Mouse (Mus musculus) layer of hippocampus, adult 9-11 months (tissue): ENCODE data around the gene Sarm1.
A peak's percentile ranks its signal among the peaks of the same experiment; 100 is the strongest.

ENCODE experiments used
- DNase-seq: peaks from one replicate; pipeline ENCODE4 v3.0.0; 2022

The Sarm1 gene

DNA sequence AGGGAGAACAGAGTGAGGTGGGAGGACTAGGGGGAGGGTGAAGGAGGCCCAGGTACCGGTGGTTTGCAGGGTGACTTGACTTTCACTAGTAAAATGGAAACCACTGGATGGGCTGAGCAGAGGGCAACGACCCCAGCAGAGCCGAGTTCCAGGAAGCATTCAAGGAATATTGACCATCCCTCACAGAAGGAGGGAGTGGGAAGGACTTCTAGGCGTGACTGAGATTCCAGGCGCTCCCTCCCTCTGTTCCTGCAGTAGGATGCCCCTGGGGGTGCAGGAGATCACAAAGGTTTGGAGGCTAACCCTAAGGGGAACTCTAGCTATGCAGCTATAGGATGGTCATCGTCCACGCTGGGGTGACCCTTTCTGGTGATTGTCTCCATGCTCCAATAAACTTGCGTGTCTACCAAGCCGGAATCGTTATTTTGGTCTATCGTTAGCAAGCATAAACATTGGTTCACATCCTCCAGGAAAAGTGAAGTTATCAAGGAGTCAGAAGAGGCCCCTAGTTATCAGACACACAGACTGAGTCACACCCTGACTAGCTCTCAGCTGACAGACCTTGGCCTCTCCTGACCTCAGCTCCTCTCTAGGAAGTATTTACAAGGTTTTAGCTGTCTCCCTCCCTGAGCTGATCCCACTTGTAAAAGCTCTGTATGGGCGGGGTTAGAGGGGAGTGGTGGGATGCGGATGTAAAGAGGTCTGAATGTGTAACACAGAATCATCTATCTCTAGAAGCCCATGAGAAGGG lies 34.1 kb downstream of the Sarm1 start:
- DNase-seq: no peak

DNA sequence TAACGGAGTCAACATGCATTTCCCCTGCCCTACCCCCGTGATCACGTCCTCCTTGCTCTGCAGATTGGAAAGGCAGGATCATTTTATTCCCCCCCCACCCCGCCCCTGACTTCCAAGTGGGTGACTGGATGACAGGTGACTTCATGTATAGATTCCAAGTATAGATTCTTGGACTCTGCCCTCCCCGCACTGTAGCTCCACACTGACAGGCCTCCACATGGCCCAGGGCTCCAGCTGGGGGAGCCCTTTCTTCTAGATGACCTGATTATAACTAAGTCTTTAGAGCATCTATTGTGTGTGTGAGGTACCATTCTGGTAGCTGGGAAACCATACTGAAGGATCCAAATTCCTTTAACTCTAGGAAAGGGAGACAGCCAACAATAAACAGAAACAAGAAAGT lies 34.9 kb downstream of the Sarm1 start:
- DNase-seq: no peak

DNA sequence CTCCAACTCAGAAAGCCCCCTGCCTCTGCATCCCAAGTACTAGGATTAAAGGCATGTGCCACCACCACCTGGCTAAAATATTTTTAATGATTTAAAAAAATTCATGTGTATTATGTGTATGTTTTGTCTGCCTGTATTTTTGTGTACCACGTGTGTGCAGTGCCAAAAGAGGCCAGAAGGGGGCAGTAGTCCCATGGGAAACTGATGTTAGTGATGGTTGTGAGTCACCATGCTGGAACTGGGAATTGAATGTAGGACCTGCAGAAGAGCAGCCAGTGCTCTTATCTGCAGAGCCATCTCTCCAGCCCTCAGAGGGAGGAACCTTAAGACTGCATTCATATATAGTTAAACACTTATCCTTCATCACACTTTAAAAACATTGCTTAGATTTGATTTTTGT lies 35.7 kb downstream of the Sarm1 start:
- DNase-seq: no peak

DNA sequence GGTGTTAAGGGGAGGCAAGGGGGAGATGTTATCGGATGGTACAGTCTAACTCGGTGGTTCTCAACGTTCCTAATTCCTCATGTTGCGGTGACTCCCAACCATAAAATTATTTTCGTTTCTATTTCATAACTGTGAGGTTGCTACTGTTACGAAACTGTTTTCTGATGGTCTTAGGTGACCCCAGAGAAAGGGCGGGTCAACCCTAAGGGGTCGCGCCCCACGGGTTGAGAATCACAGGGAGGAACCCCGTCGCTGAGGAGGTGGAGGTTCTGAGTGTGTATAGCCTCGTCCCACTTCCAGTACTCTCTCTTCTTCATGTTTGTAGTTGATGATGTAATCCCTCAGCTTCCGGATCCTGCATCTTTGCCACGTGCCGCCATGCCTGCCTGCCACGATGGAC lies 38.8 kb downstream of the Sarm1 start:
- no peak for DNase-seq

DNA sequence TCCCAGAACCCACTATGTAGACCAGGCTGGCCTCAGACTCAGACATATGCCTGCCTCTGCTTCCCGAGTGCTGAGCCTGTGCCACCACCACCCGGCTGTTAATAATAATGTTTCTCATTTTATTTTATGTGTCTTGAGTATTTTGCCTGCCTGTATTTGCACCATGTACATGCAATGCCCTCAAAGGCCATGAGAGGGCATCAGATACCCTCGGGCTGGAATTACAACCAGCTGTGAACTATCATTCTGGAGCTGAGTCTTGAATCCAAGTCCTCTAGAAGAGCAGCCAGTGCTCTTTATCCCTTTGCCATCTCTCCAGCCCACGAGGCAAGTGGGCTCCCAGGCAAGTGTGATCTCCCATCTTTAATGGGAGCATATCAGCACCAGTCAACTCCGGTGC lies 42.2 kb downstream of the Sarm1 start:
- no peak for DNase-seq

DNA sequence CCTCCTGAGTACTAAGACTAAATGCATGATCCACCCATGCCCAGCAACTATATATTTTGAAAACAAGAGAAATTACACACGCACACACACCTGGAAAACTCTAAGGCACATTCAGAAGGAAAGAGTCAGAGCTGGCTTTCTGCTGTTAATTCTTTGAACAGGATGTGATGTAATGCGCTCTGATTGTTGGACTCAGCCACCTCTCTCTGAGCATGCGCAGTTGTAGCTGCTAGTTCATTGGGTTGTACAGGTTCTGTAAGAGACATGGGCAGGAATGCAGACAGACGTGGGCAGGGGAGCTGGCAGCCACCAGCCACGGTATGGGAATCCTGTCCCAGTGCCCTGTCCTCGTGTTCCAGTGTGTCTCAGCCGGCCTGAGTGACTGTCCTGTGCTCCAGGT lies 43.3 kb downstream of the Sarm1 start:
- no peak for DNase-seq

DNA sequence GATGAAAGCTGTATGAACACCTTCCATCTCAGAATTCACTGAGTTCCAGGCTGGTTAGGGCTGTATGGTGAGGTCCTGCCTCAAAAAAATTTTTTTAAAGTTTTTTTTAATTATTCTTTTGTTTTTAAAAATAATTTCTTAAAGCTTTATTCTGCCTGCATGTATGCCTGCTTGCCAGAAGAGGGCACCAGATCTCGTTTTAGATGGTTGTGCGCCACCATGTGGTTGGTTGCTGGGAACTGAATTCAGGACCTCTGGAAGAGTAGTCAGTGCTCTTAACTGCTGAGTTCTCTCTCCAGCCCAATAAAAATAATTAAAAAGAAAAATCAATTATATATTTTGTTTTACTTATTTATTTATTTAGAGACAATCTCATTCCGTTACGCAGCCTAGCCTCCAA lies 43.9 kb downstream of the Sarm1 start:
- DNase-seq: peak; percentile 34

DNA sequence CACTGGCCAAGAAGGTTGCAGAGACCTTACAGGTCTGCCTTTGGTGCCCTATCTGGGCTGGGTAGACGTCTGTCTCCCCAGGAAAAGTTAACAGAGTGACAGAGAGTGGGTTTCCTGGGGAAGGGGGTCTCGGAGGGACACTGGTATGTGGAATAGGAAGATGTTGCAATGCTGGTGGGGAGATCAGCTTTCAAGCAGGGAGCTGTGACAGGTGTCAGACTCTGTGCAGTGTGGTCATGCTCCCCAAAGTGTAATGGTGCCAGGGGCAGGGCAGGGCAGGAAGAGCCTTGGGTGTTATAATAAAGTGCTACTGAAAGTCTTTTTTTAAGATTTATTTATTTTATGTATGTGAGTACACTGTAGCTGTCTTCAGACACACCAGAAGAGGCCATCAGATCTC lies 47.2 kb downstream of the Sarm1 start:
- no peak for DNase-seq

DNA sequence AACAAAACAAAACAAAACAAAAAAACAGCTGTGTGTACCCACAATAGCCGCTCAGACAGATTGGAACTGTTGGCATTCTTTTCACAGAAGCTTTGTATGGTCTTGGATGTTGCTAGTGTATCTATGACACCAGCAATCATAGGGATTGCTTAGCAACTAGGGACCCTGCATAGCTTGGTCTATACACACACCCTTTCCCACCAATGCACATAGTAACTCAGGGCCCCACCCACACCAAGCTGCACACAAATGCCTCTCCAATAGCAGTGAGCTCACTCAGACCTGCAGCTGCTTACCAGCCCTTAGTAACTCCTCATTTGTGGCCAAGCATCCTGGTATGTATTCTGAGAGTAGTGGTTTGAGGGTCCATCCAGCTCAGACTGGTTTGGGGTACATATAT lies 49.3 kb downstream of the Sarm1 start:
- DNase-seq: no peak

DNA sequence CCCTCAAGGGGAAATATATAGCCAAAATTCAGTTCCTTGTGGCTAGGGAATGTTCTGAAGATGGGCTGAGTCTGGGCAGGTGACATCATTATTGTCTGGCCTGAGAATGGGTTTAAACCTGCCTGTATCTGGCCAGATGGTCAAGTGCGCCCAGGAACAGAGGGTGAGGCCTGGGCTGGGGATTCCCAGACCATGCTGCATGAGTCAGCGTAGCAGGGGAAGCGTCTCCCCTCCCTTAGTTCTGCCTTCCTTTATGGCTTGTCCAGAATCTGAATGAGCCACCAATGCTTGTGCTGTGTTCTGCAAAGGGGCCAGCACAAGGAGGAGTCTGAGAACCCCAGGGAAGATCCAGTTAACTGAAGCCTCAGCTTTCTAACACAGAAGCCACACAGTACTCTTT lies 50.4 kb downstream of the Sarm1 start:
- DNase-seq: no peak

DNA sequence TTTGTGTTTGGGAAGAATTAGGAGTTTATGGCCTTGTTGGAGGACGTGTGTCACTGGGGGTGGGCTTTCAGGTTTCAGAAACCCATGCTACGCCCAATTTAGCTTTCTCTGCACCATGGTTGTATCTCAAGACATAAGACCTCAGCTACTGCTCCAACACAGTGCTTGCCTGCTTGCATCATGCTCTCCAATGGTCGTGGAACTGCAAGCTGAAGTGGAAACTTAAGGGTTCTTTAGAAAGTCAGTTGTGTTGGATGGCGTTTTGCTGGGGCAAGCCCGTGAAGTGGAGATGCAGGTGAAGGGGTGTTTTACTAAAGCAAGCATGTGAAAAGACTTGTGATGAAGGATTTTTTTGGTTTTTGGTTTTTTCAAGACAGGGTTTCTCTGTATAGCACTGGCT lies 54.4 kb downstream of the Sarm1 start:
- DNase-seq: no peak

DNA sequence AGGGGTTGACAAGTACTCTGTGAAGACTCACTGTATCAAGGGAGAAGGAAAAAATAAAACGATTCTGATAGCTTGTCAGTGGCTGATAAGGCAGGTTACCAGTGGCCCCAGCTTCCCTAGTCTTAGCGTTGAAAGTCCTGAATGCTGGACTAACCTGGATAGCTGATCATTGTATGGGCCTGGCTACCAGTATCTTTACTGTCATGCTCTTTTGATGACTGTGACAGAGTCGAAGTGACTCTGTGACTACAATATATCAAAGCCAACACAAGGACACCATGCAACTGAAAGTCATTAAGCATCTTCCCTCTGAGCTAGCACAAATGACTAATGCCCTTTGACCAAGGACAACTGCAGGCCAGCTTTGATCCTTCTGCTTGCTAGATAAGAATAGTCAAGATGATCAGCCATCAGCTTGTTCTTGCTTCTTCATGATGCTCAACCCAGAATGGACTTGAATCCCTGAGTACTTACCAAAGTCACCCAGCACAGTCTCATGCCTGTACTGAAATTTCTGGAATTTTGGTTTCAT lies 59.1 kb downstream of the Sarm1 start:
- no peak for DNase-seq

DNA sequence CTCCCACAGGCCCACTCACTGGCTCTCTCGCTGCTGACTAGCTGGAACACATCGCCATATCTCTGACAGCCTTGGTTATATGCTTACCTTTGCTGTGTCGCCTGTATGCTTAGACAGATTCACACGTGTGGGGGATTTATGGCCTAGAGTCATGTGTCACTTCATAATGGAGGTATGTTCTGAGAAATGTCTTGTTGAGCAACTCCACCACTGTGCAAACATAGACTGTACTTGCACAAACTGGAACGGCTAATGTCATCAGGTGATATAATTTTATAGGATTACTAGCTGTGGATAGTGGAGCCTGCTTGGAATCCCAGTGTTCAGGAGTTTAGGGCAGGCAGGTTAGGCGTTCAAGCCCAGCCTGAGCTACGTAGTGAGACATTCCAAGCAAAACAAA lies 60.4 kb downstream of the Sarm1 start:
- no peak for DNase-seq

DNA sequence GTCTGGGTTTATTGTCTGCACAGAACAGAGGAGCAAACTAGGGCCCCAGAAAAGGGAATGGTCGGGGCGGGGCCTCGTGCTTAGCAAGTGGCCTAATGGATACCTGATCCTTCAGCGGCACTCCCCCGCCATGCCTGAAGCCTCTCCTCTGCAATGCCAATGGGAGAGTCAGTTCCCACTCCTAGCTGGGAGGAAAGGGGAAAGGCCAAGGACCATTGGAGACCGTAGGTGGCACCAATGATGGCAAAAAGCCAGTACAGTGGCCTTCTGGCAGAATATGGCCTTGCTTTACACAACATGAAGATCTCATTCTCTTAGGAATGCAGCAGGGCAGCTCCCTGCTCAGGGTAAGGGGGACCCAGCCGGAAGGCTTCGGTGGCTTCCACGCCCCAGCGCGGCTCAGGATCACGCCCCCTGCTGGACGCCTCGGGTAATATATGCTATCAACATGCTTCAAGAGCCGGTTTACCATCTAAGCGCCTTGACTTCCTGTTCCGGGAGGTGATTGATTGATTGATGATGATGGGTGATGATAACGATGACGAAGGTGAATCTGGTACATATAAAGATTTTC lies 61.7 kb downstream of the Sarm1 start:
- no peak for DNase-seq

DNA sequence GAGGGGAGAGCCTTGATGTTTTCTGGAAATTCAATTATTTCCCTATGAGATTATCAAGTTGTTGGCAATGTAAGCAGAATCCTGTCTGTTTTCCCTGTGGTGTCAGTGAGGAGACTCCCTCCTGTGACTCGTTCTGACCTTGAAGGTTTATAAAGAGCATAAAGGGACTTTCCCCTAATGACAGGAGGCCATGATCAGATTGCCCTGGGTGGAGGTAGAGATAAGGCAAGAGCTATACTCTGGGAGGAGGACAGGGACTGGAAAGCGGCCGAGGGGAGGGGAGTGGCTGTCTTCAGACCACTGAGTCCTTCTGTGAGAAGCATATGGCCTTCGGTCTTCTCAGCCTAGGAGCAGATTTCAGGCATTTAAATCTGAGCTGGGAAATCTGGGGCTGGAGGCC lies 63.5 kb downstream of the Sarm1 start:
- no peak for DNase-seq

DNA sequence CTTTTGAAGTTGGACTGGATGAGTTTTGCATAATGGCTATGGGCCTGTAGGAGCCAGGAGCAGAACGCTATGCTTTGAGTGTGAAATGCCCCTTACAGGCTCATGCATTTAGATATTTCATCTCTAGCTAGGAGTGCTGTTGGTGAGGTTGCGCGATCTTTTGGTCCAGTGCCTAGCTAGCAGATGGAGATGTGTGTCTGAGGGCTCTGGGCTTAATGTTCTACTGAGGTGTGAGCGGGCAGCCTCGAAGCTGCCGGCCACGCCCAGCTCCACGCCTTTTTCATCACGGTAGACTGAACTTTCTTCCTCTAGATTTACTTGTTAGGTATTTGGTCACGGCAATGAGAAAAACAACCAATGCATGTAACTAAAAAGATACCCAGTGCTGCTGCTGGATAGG lies 66.4 kb downstream of the Sarm1 start:
- no peak for DNase-seq

DNA sequence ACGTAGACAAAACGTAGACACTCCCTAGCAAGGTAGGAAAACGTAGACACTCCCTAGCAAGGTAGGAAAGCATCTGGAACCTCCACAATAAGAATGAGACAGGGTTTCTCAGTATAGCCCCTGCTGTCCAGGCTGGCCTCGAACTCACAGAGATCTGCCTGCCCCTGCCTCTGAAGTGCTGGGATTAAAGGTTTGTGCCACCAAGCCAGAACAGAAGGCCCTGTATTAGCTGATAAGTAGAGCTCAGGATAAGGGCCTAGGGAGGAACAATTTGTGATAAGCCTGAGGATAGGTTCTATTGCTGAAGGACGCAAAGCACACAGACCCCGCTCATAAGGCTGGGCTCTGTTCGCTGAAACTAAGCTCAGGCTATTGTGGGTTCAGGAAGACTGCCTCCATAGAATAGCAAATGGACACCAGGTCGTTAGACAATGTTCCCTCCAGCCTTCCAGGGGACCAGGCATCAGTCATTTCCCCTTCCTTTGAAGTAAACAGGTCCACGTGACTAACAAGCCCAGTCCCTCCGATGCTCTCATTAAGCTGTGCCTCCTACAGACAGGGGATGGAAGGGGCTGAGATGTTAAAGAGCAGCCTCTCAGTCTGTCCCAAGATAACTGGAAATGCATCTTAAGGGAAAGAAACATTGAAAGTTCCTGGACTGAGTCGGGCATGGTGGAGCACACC lies 67.2 kb downstream of the Sarm1 start:
- no peak for DNase-seq

DNA sequence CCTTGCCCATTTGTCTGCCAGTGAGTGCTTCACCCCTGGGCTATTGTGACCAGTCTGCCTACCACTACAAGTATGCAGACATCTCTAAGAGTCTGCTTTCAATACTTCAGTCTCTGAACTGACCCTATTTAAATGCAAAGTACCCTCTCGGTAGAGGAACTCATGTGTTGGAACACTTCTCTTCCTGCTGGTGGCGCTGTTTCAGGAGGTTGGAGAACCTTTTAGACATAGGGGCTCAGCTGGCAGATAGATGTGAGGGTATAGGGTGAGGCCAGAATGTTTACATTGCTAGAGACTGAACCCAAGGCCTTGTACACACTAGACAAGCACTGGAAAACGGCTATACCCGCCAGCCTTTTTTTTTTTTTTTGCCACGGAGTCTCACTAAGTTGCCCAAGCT lies 69.2 kb downstream of the Sarm1 start:
- no peak for DNase-seq

DNA sequence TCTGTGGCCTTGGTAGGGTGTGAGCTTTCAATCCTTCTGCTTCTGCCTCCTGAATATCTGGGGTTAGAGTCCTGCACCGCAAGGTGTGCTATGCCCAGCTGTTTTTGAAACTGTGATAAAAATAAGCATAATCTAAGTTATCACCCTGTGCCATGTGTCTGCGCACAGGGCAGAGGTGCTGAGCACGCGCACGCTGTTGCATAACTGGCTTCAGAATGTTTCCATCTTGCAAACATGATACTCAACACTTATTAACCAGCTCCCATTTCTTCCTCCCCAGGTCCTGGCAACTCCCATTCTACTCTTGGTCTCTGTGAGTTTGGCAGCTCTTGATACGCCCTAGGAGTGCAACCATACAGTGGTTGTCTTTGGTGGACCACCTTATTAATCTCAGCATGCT lies 69.9 kb downstream of the Sarm1 start:
- no peak for DNase-seq

DNA sequence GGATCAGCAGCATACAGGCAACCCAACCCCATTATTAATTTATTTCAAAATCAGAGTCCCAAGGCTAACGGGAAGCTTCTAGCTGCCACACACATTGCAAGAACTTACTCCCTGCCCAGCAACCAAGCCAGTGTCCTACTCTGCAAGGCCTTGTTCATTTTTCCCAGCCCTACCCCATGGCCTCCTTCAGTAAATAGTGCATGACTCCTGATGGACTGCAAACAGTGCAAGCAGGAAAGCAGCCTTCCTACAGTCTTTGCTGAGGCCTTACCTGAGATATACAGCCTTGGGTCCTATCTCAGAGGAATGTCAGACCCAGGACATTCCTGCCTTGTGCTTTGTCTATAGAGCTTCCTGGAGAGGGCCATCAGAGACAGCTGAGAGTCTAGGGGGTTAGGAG lies 72.0 kb downstream of the Sarm1 start:
- no peak for DNase-seq

DNA sequence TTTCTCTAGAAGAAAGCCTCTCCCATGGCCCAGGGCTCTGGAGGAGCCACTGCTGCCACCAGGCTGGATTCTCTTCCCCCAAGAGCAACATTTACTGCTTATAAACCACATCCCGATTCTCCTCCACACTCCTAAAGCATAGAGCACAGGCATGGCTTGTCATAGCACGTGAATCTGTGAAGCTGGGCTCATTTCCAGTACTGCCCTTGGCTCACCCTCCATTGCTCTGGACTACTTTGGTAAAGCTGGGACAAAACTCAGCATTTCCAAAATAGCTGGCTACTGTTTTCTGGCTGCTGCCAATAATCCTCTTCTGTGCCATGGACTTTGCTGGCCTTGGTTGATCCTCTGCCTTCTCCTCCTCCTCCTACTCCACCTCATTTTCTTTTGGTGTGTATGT lies 73.2 kb downstream of the Sarm1 start:
- DNase-seq: peak; percentile 11
